Mouse (Mus musculus) skeletal muscle tissue, adult 2 months (tissue): ENCODE measurements around the gene Fmo1.
A peak's percentile ranks its signal among the peaks of the same experiment; 100 is the strongest.

ENCODE experiments used
- DNase-seq: peaks from one replicate; pipeline ENCODE4 v3.0.0-alpha.2; 2012; ENCODE audit warnings: low read depth, low spot score

Gene Fmo1

GRCm38 (mm10) chr1:162862328-162862727 lies 4.1 kb downstream of the Fmo1 start:
- DNase-seq: no peak

- peak; percentile 49 for DNase-seq
Measured at GRCm38 (mm10) chr1:162859996-162860605, 6.3 kb downstream of the Fmo1 start.

GRCm38 (mm10) chr1:162859545-162859976 lies 6.8 kb downstream of the Fmo1 start:
- DNase-seq: no peak

GRCm38 (mm10) chr1:162858748-162859130 lies 7.7 kb downstream of the Fmo1 start:
- peak; percentile 10 for DNase-seq

GRCm38 (mm10) chr1:162857766-162858747 lies 8.4 kb downstream of the Fmo1 start:
- no peak for DNase-seq

- no peak for DNase-seq
Measured at GRCm38 (mm10) chr1:162853812-162854482, 12.5 kb downstream of the Fmo1 start.

GRCm38 (mm10) chr1:162847554-162847953 lies 18.9 kb downstream of the Fmo1 start:
- DNase-seq: no peak

- no peak for DNase-seq
Measured at GRCm38 (mm10) chr1:162840211-162840610, 26.2 kb downstream of the Fmo1 start.

GRCm38 (mm10) chr1:162838976-162839375 lies 27.4 kb downstream of the Fmo1 start:
- DNase-seq: no peak

- DNase-seq: no peak
Measured at GRCm38 (mm10) chr1:162834342-162834741, 32.1 kb downstream of the Fmo1 start.

GRCm38 (mm10) chr1:162832574-162832953 lies 33.8 kb downstream of the Fmo1 start:
- no peak for DNase-seq

- DNase-seq: no peak
Measured at GRCm38 (mm10) chr1:162831838-162832573, 34.4 kb downstream of the Fmo1 start.

- DNase-seq: no peak
Measured at GRCm38 (mm10) chr1:162819280-162819679, 47.1 kb downstream of the Fmo1 start.

GRCm38 (mm10) chr1:162815381-162816127 lies 50.9 kb downstream of the Fmo1 start:
- no peak for DNase-seq

GRCm38 (mm10) chr1:162814932-162815331 lies 51.5 kb downstream of the Fmo1 start:
- no peak for DNase-seq

GRCm38 (mm10) chr1:162813836-162814156 lies 52.6 kb downstream of the Fmo1 start, which contains the start of gene Fmo4:
Fmo4 (minus strand) TSS chr1:162813972.
- DNase-seq: peak; percentile 10

- no peak for DNase-seq
Measured at GRCm38 (mm10) chr1:162813143-162813835, 53.1 kb downstream of the Fmo1 start.

- DNase-seq: no peak
Measured at GRCm38 (mm10) chr1:162808541-162808940, 57.9 kb downstream of the Fmo1 start.

- no peak for DNase-seq
Measured at GRCm38 (mm10) chr1:162807441-162807840, 59.0 kb downstream of the Fmo1 start.

- DNase-seq: no peak
Measured at GRCm38 (mm10) chr1:162805011-162805410, 61.4 kb downstream of the Fmo1 start.
